Mouse (Mus musculus) brain, embryonic 18.5 days (tissue): ENCODE results near the gene Il24.

Experiments
- DNase-seq: peaks from one replicate; pipeline ENCODE4 v3.0.0-alpha.2; 2012; ENCODE audit warnings: low read depth, low spot score

Gene Il24

DNA sequence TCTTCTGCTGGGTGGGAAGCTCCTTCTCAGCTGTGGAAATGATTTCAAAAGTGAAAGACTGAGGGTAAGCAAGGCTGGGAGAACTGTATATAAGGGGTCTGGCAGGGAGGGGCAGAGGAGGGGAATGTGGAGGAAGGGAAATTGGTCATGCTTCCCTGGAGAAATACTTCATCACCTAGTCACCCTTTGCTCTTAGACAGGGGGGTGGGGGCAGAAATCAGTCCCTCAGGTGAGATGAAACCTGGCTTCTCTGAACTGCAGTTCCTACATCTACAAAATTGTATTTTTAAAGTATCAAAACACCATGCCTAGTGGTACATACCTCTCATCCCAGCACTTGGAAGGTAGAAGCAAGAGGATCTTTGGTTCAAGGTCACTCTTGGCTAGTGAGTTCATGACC lies at the start of gene Il24:
Gene Il24, minus strand, starts transcription at position 101 of the 400 bp plus-strand sequence.
- no peak for DNase-seq

DNA sequence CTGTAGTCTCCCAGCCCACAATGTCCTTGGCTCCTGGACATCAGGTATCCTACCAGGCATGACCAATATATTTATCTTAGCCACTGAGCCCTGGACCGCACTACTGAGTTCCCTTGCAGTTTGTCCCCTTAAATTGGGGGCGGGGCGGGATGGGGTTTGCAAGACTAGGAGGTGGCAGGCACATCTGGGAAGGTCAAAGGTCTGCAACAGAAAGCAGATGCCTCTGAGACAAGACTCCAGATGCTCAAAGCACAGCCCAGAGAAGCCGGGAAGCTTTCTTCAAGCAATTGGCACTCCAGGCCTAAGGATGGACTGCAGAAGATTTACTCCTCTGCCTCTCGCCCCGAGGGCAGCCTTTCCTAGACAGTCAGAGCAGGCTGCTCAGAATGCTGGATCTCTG lies 49.1 kb upstream of the Il24 start:
- DNase-seq = no peak

DNA sequence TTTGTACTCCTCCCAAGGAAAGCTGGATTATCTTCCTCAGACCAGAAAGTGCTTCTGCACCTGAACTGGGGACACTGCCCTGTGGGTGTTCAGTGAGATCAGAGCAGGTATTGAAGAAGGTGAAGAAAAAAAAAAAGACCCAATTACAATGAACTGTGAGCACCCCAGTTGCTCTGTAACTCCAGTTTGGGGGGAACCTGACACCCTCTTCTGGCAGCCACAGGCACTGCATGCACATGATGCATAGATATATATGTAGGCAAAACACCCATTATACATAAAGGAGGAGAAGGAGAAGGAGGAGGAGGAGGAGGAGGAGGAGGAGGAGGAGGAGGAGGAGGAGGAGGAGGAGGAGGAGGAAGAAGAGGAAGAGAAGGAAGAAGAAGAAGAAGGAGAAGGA lies 39.2 kb upstream of the Il24 start:
- DNase-seq = no peak

DNA sequence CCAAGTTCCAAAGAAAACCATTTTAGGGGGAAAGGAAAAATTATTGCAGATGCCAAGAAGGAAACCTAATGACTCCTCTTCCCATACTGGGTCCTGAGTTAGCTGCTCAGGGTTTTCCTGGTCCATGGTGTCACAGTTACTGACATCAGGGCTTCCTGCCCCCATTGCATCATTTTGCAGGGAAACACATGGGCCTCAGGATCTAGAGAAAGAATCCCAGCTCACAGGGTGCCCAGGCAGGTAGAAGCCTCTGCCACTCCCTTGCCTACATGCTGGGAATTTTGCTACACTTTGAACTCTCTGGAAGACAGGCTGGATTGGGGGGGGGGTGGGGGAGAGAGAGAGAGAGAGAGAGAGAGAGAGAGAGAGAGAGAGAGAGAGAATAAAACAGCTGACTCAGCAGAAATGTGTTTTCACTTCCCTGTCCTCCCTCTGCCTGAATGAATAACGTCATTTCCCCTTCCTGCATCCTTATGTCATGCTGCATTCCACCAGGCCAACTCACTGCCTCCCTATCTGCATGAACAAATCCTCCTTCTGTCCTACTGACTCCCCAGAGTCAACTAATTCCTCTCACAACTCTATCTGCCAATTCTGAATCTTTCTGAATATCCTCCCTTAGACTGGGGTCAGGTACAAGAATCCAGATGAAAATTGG lies 31.2 kb upstream of the Il24 start:
- DNase-seq = no peak

DNA sequence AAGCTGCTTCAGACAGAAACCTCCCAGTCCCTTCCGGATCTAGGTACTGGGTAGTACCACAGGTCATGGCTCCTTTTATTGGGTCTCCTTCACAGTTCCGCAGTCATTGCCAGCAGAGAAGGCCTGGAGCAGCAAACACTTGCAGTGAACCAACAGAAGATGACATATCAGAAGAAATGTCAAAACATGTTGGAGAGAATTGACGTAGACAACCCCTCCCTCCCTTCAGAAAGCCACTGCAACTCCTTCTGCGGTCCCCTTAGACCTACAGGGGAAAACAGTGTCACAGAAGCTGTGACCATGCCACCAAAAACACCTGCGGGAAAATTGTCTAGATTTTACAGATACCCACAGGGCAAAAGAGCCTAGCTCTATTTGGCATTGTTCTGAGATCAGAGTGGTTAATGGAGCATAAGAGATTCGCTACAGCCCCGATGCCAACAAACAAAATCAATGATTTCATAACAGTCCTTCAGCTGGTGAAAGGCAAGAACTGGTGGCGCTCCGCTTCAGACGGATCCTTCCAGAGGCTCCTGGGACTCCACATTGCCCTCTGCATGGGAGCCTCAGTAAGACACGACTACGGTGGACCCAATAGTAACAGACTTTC lies 24.3 kb upstream of the Il24 start, which contains the start of gene Il20:
Gene Il20, minus strand, starts transcription at position 51 of the 610 bp plus-strand sequence.
- DNase-seq = no peak

DNA sequence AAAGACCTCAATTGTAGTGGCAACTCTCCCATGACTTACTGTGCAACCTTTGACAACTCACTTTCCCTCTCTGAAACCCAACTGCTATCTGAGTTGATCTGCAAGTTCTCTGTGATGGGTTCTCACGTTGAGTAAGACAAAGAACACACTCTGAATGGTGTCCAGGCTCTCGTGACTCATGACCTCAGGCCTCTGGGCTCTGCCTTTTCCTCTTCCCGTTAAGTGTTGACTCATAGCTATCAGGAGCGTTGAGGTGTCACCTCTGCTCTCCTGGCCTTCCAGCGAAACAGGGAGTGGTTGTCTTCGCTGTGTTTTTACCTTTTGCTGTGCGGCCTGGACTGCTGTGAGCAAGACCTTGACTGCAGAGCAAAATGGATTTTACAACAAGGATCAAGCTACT lies 15.3 kb upstream of the Il24 start:
- no peak for DNase-seq

DNA sequence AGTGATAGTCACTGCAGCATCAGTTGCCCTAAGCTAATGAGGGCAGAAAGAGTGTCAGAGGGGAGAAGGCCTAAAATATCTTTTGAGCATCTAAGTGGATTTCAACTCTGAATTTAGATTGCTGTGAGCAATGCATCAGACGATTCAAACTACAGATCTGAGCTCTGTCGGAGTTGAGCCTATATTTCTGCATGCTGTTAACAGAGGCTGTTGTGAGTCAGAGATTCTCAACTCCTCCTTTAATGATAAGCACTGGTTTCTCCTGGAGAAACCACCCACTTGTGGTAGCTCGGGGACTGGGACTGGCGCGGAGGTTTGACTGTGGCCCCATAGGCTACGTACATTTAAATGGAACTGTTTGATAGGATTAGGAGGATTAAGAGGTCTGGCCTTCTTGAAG lies 7.2 kb upstream of the Il24 start:
- DNase-seq = no peak

DNA sequence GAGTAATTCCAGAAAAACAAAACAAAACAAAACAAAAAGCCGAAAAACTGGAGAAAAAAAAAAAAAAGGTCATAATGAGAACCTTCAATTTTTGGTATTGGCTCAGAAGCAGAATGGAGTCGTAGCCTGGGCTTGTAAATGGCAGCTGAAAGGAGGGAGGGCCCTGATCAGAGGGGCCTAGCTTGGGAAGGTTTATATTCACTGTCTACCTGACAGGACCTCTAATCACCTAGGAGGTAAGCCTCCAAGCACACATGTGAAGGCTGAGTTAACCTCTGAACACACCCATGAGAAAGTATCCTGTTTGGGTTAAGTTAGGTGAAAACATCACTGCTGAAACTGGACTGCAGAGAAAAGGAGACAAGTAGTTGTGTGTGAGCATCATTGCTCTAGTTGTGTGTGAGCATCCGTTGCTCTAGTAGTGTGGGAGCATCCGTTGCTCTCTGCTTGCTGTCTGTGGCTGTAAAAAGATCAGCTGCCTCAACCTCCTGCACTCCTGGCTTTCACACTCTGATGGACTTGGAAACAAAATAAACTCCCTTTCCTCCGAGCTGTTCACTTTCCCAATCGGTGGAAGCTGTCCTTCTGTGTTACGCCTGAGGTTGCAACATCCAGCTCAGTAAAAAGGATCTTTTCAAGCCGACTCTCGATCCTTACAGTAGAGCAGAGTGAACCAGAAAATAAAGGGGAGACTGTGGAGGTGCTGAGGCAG lies 6.2 kb upstream of the Il24 start:
- no peak for DNase-seq

DNA sequence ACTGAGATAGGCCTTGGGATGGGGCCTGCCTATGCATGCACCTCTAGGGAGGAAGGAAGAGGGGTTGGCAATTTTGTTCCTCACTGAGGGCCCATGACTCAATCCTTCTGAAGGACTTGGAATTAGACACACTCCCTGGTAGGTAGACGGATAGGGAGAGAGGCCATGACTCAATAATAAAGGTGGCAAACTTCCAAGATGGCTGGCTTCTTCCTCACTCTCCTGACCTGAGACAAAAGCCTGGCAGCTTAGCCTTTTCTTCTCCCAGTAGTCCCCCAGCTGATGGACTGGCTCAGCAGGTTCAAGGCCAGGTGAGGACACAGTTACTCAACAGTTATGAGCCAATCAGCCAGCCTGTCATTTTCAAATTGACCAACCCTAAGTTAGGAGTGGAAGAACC lies 5.2 kb upstream of the Il24 start:
- no peak for DNase-seq

DNA sequence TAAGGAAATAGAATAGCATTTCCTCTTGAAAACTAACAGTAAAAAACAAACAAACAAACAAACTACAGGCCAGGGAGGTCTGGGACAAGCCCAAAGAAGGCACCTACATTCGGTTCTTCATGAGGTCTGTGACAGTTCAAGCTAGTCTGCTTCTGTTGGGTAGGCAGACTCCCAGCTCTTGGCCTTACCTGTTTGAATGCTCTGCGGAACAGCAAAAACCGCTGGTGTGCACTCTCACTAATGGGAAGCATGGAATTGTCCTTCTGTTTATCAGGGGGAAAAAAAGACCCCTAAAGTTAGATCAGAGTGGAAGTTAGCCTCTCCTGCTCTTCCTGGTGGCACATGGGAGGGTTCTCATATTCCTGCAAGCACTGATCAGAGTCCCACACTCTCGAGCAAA lies 4.1 kb downstream of the Il24 start:
- DNase-seq = no peak

DNA sequence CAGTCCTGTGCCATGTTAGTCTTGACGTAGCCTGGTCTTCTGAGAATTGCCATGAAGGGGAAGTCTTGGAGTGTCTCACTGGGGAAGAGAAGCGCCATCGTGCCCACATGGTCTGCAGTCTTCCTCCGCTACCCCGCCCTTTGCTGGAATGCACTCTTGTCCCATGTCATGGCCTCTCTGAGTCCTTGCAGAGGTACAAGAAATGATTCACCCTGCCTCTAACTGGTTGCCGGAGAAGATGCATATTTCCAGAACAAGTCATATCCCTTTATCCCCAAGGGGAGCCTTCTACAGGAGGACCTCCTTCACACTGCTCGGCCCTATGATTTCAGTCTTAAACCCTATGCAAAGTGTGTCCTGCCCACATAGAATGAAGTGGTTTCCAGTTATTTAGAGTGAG lies 7.3 kb downstream of the Il24 start:
- DNase-seq = no peak

DNA sequence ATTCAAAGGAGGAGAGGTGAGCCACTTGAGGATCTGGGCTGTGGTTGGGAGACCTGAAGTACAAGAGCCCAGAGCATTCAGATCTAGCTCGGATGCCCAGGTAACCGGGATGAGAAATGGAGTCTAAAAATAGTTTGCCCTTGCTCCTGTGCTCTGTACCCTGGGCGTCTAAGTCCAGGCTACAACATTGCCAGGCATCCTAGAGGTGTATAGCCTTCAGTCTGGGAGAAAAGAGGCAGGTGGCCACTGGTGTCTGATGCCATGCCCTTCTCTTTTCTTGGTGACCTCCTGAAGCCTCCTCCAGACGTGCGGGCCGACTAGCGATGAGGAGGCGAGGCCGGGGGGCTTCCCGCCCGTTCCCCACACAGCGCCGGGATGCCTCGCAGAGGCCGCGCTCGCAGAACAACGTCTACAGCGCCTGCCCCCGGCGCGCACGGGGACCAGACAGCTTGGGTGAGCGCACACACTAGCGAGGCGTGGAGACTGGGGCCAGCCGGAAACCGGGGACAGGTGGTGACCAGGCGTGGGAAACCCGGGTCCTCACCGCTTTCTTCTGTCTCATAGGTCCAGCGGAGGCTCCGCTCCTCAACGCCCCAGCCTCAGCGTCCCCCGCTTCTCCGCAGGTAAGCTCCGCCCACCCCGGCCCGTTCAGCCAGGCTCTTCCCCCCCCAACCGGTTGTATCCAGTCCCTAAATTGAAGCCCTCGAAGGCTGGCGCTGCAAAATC lies 9.2 kb downstream of the Il24 start:
- no peak for DNase-seq

DNA sequence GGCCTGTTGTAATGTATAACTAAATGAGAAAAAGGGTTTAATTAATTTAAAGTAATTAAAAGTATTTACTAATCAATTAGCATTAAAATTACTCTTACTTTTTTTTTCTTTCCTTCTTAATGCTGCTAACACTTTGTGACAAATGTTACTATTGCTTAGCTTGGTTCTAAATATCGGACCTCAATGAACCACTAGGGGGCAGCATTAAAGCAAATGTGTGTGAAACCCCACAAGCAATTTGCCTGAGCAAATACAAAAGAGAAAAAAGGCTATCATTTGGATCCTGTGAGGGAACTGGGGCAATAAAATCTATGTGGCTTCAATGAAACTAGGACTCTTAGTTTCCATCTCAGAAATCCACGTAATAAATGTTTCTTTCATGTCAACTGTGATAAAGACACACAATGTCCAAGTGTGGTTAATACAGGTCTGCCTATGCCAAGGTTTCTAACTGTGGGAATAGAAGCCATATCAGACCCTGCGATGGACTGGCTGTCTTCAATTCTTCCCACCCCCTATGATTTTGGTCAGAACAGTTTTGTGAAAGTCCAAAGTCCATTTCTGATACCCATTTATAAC lies 10.2 kb downstream of the Il24 start:
- DNase-seq = peak; percentile 66

DNA sequence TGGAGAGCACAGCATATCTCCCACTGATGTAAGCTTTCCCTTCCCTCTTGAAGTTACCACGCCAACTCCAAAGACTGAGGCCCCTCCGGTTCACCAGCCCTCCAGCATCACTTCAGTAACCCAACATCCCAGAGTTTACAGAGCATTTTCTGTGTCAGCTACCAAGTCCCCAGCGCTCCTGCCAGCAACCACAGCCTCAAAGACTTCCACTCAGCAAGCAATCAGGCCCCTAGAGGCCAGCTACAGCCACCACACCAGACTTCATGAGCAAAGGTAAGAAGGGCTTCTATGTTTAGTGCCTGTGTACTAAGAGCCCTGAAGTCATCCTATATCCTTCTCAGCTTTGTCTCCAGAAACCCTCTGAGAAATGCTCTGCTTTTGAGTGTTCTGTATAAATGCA lies 11.3 kb downstream of the Il24 start:
- DNase-seq = no peak

DNA sequence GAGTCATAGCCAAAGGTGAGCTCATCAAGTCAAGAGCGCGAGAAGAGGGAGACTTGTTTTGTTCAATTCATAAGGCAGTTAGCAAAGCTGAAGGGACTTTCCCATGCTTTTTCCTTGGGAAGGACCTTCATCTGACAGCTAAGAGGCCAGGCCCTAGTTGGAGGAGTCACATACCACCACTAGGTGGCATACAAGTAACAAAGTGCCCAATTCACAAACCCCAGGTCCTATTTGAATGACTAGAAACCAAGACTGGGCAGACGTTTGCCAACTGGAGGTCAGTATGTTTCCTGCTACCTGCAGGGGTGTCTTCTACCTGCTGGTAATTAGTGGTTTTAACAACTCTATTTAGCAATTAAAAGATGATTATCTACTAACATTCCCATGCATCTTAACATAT lies 12.1 kb downstream of the Il24 start:
- DNase-seq = peak; percentile 16

DNA sequence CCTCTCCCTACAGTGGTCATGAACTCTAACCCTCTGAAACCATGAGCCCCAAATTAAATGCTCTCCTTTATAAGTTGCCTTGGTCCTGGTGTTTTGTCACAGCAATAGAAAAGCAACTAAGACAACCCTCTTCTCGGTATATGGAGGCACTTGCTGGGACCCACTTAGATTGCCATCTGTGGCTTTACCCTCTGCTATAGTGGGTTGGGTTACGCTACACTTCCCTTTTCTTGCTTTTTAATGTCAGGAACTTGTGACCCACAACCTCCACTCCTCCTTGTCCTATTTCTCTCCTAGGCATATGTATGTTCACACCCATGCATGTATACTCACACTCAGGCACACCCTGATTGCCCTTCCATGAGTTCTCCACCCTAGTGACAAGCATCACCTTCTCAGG lies 14.3 kb downstream of the Il24 start:
- DNase-seq = no peak

DNA sequence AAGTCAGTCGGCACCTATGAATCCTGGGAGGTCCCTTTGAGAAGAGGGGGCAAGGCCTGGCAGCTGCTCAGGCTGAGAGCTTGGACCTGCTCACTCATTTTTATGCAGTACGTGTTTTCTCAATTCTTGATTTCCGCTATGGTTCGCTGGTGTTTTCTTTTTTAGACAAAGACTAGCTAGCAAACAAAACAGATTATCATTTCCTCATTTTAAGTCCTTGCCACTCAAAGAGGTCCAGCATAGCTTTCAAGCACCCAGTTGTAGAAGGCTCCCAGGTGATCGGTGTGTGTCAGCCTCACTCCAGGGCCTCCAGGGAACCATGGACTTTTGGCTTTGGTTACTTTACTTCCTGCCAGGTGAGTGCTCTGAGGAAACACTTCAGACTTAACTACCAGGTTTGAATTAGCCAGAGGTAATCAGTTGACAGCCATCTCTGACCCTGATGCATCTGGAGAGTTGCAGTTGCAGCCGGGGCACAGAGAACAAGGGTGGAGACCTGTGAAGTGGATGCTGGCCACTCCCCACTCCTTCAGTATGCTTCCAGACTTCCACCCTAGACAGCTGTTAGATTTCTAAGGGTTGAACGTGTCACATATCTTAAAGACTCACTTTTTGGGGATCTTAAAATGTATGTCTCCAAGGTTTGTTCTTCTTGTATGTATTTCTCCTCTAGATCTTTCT lies 21.6 kb downstream of the Il24 start, which contains the start of gene Fcmr:
Gene Fcmr, plus strand, starts transcription at position 129 of the 681 bp plus-strand sequence.
- DNase-seq = no peak

DNA sequence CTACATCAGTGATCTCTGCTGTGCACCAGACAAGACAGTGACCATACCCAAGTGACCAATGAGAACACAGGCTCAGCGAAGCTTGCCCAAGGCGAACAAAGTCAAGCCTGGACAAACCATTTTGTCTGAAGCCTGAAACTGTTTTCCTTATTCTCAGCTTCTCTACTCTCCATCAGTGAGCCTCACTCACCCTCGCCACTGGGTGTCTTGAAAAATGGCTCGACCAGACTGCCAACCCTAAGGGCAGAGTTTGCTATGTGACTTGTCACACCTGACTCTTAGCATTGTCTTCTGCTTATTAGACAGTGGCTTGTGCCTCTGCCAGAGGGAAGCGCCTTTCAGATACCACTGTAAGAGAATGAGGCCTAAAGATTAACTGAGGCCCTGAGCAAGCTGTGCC lies 22.5 kb downstream of the Il24 start:
- no peak for DNase-seq

DNA sequence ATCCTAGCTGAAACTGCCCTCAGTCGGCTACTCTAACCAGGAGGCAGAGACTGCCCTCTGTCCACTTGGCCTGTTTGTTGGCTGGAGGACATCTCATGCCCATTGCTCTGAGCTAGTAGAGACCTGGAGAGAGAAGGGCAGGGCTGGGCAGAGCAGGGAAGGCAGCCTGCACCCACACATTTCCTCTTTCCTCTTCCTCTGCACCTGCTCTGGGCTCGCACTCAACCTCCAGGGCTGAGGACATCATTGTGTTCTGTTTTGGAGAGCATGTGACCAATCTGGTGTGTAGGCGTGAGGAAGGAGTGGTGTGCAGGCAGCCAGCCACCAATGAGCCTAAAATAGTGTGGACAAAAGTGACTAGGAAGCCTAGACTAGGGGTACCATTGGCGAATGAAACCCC lies 23.0 kb downstream of the Il24 start:
- DNase-seq = no peak

DNA sequence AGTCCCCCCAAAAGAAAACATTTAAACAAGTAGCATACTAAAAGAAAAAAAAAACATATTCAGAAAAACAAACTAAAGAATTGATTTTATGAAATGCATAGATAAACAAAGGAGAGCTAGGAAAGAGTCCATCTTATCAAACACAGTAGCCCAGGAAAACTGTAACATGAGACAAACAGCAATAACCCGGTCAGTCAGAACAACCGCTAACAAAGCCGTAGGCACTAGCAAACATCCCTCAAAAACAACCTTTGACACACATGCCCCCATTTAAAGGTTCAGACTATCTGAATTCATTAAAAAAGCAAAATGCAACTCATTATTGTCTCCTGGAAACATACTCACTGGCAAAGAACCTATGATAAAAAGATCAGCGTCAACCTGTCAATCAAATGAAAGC lies 29.8 kb downstream of the Il24 start:
- no peak for DNase-seq

DNA sequence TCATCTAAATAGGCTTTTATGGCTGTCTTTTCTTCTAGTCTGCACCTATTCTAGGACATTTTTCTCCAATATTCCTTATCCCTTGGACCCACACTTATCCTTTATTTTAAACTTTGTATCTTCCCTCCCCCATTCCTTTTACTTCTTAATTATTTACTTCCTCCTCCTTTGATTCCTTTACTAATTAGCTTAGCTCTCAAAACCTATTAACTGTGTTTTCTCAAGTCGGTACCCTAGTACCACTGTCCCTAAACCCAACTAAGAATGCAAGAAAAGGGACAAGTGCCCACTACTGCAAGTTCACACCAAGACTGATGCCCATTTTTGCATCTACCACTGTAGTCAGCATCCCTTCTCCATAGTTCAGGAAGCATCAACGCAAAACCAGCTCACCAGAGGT lies 31.5 kb downstream of the Il24 start:
- DNase-seq = no peak
